Mouse (Mus musculus): ENCODE results near the gene Aebp1. TPM values are rescaled to one million over a fixed set of nuclear protein-coding genes. Genes with fewer than 3 reads are reported as not detected.
A peak's percentile ranks its signal among the peaks of the same experiment; 100 is the strongest.

Aebp1 gene
- total and polyA plus RNA-seq, 3 experiments, result not detected

DNA sequence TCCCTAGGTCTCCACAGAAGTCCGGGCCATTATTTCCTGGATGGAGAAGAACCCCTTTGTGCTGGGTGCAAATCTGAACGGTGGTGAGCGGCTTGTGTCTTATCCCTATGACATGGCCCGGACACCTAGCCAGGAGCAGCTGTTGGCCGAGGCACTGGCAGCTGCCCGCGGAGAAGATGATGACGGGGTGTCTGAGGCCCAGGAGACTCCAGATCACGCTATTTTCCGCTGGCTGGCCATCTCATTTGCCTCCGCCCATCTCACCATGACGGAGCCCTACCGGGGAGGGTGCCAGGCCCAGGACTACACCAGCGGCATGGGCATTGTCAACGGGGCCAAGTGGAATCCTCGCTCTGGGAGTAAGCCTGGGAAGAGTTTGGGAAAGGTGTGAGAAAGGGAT lies 8.3 kb downstream of the Aebp1 start:
- TF ChIP-seq CTCF (IDR thresholded peaks at IDR 0.05; ENCODE audit: low read depth, low read length) (no peak), GATA1 (IDR thresholded peaks at IDR 0.05; ENCODE audit: borderline replicate concordance, low read length) (no peak), POLR2AphosphoS5 (IDR thresholded peaks at IDR 0.05; ENCODE audit: insufficient replicate concordance, low read depth, low read length) (no peak), GATA2 (IDR thresholded peaks at IDR 0.05; ENCODE audit: borderline replicate concordance, low read depth, low read length) (no peak), TAL1 (conservative IDR thresholded peaks at IDR 0.05; ENCODE audit: low read depth, low read length) (no peak)
- Histone ChIP-seq H3K27me3 (ENCODE audit: insufficient read depth, low read length) (peaks cover 8% of the 10 kb centered on the region; the same call in 1 of the 2 replicates), H3K36me3 (replicated peaks) (peaks cover 71% of the 10 kb centered on the region), H3K4me3 (ENCODE audit: low read depth, low read length) (no peak overlapping the region), H3K9me3 (replicated peaks) (no peaks in the 10 kb centered on the region), H3K4me1 (ENCODE audit: insufficient read depth, low read depth, low read length) (peaks cover 10% of the 10 kb centered on the region)
- ATAC-seq (ENCODE audit: extremely low read depth, insufficient number of reproducible peaks, low FRiP score, poor library complexity, severe bottlenecking), result no peak
- DNase-seq (ENCODE audit: low spot score), result no peak

DNA sequence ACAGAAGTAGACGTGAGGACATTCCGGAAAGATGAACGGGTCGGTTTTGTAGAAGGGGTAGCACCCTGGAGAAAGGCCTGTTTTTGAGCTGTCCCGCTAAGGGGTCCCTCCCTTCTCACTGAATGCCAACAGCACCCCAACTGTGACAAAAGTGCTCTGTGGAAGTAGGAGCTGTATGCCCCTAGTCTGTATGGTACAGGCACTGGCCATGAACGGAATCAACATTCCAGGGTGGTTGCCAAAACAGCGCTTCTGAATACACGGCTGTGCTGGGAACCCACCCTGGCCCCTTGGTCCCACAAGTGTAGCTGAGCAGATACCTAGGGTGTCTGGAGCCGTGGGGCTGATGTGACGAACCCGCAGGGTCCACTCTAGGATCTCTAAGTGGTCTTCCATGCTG lies 11.0 kb downstream of the Aebp1 start:
- Histone ChIP-seq H3K4me1 (ENCODE audit: insufficient read depth, low read depth, low read length) (peaks cover 25% of the 10 kb centered on the region), H3K36me3 (replicated peaks) (peaks cover 88% of the 10 kb centered on the region), H3K27me3 (ENCODE audit: insufficient read depth, low read length) (no peaks in the 10 kb centered on the region), H3K9me3 (replicated peaks) (no peaks in the 10 kb centered on the region), H3K4me3 (ENCODE audit: low read depth, low read length) (no peak overlapping the region)
- no peak for ATAC-seq (ENCODE audit: extremely low read depth, insufficient number of reproducible peaks, low FRiP score, poor library complexity, severe bottlenecking)
- TF ChIP-seq TAL1 (conservative IDR thresholded peaks at IDR 0.05; ENCODE audit: low read depth, low read length), result no peak
- TF ChIP-seq POLR2AphosphoS5 (IDR thresholded peaks at IDR 0.05; ENCODE audit: insufficient replicate concordance, low read depth, low read length), result no peak
- TF ChIP-seq CTCF (IDR thresholded peaks at IDR 0.05; ENCODE audit: low read depth, low read length), result no peak
- no peak for TF ChIP-seq GATA1 (IDR thresholded peaks at IDR 0.05; ENCODE audit: borderline replicate concordance, low read length)
- TF ChIP-seq GATA2 (IDR thresholded peaks at IDR 0.05; ENCODE audit: borderline replicate concordance, low read depth, low read length), result no peak
- DNase-seq (ENCODE audit: low spot score), result no peak

DNA sequence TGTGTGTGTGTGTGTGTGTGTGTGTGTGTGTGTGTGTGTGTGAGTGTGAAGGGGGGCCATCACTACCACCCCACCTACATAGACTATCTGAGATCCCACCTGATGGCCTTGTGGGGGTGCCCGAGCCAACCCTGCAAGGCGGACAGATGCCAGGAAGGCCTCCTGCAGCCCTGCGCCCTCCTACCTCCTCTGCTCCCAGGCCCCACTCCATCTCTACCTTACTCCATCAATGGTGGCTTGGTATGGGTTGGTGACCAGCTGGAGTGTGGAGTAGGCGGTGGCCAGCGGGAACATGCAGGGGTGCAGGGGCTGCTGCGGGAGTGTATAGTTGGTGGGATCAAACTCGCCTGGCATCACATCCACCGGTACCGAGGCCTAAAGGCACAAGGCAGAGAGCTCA lies 11.4 kb downstream of the Aebp1 start:
- ATAC-seq (ENCODE audit: extremely low read depth, insufficient number of reproducible peaks, low FRiP score, poor library complexity, severe bottlenecking) (no peak), DNase-seq (ENCODE audit: low spot score) (no peak)
- Histone ChIP-seq H3K4me1 (ENCODE audit: insufficient read depth, low read depth, low read length) (peaks cover 25% of the 10 kb centered on the region), H3K27me3 (ENCODE audit: insufficient read depth, low read length) (no peaks in the 10 kb centered on the region), H3K9me3 (replicated peaks) (no peaks in the 10 kb centered on the region), H3K4me3 (ENCODE audit: low read depth, low read length) (no peak overlapping the region), H3K36me3 (replicated peaks) (peaks cover 88% of the 10 kb centered on the region)
- TF ChIP-seq GATA1 (IDR thresholded peaks at IDR 0.05; ENCODE audit: borderline replicate concordance, low read length), result no peak
- no peak for TF ChIP-seq GATA2 (IDR thresholded peaks at IDR 0.05; ENCODE audit: borderline replicate concordance, low read depth, low read length)
- no peak for TF ChIP-seq POLR2AphosphoS5 (IDR thresholded peaks at IDR 0.05; ENCODE audit: insufficient replicate concordance, low read depth, low read length)
- TF ChIP-seq TAL1 (conservative IDR thresholded peaks at IDR 0.05; ENCODE audit: low read depth, low read length), result no peak
- no peak for TF ChIP-seq CTCF (IDR thresholded peaks at IDR 0.05; ENCODE audit: low read depth, low read length)

DNA sequence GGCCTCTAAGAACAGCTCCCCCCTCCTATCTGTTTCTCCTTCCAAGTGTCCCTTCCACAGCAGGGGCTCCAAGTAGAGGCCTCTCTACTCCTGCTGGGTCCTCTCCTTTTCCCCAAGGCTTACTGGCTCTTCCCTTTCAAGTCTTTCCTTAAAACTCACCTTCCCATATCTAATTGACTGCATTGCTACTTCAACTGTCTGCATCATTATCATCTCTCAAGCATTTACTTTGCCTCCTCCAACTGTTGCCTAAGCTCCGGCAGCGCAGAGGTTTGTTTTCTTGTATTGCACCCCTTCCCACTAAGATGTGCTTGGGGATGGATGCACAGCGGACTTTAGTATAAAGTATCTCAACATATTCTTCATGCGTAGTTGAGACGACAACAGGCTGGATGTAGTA lies 15.7 kb downstream of the Aebp1 start:
- TF ChIP-seq GATA1 (IDR thresholded peaks at IDR 0.05; ENCODE audit: borderline replicate concordance, low read length), result no peak
- no peak for TF ChIP-seq GATA2 (IDR thresholded peaks at IDR 0.05; ENCODE audit: borderline replicate concordance, low read depth, low read length)
- TF ChIP-seq POLR2AphosphoS5 (IDR thresholded peaks at IDR 0.05; ENCODE audit: insufficient replicate concordance, low read depth, low read length), result no peak
- TF ChIP-seq TAL1 (conservative IDR thresholded peaks at IDR 0.05; ENCODE audit: low read depth, low read length), result no peak
- H3K36me3 ChIP-seq (replicated peaks), result peaks cover 46% of the 10 kb centered on the region
- H3K9me3 ChIP-seq (replicated peaks), result no peaks in the 10 kb centered on the region
- DNase-seq (ENCODE audit: low spot score) (peak; percentile 58), ATAC-seq (ENCODE audit: extremely low read depth, insufficient number of reproducible peaks, low FRiP score, poor library complexity, severe bottlenecking) (no peak)
- H3K4me3 ChIP-seq (ENCODE audit: low read depth, low read length), result peak overlapping the region; percentile 90
- H3K27me3 ChIP-seq (ENCODE audit: insufficient read depth, low read length), result no peaks in the 10 kb centered on the region
- peaks cover 38% of the 10 kb centered on the region for H3K4me1 ChIP-seq (ENCODE audit: insufficient read depth, low read depth, low read length)

DNA sequence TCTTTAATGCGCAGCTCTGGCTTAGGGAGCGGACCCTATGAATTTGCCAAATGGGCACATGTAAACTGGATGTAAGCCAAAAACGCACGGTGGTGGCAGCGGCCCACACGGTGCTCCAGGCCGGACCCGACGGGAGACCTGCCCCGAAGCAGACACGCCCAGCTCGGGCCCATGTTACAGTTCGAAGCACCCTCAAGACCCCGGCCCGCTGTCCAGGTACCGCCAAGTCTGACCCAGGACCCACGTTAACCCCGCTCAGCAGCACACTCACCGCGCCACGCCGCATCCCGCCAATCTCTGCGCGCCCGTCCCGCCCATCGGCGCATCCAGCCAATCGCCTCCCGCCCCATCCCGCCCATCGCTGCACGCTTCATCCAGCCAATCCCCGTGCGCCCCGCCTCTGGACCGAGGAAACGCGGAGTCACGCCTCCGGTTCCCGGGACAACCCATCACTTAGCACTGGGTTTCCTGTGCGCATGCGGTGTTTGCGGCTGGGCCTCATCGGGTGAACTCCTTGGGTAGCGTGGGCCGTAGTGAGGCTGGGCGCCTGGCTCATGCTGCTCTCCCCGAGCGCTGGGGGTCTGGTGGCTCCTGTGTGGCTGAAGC lies 16.3 kb downstream of the Aebp1 start, which contains the start of gene Pold2:
Pold2 (minus strand) TSS at position 372 of the 606 bp plus-strand sequence.
- TF ChIP-seq TAL1 (conservative IDR thresholded peaks at IDR 0.05; ENCODE audit: low read depth, low read length) (no peak), POLR2AphosphoS5 (IDR thresholded peaks at IDR 0.05; ENCODE audit: insufficient replicate concordance, low read depth, low read length) (no peak), GATA2 (IDR thresholded peaks at IDR 0.05; ENCODE audit: borderline replicate concordance, low read depth, low read length) (no peak), CTCF (IDR thresholded peaks at IDR 0.05; ENCODE audit: low read depth, low read length) (no peak), GATA1 (IDR thresholded peaks at IDR 0.05; ENCODE audit: borderline replicate concordance, low read length) (no peak)
- Histone ChIP-seq H3K4me1 (ENCODE audit: insufficient read depth, low read depth, low read length) (peaks cover 41% of the 10 kb centered on the region), H3K4me3 (ENCODE audit: low read depth, low read length) (peak within 1 kb of the TSS; percentile 90), H3K9me3 (replicated peaks) (no peaks in the 10 kb centered on the region), H3K27me3 (ENCODE audit: insufficient read depth, low read length) (no peaks in the 10 kb centered on the region), H3K36me3 (replicated peaks) (peaks cover 40% of the 10 kb centered on the region)
- ATAC-seq (ENCODE audit: extremely low read depth, insufficient number of reproducible peaks, low FRiP score, poor library complexity, severe bottlenecking) (peak; percentile 96), DNase-seq (ENCODE audit: low spot score) (peak; percentile 99)

DNA sequence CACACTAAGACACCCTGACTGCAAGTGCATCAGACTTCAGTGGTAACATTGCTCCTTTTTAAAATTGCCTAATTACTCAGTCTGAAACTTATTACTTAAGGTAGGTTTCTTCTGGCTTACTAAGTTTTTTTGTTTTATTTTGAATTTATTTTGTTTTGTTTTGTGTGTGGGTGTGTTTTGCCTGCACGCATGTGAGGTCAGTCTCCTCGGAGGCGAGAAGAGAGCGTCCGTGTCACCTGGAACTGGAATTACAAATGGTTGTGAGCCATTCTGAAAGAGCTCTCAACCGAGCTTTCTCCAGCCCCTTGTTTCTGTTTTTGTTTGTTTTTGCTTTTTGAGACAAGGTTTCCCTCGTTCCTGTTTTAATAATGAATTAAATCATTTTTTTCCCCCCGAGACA lies 16.9 kb downstream of the Aebp1 start:
- Histone ChIP-seq H3K4me1 (ENCODE audit: insufficient read depth, low read depth, low read length) (peaks cover 41% of the 10 kb centered on the region), H3K4me3 (ENCODE audit: low read depth, low read length) (peak overlapping the region; percentile 90), H3K27me3 (ENCODE audit: insufficient read depth, low read length) (no peaks in the 10 kb centered on the region), H3K36me3 (replicated peaks) (peaks cover 33% of the 10 kb centered on the region), H3K9me3 (replicated peaks) (no peaks in the 10 kb centered on the region)
- no peak for TF ChIP-seq POLR2AphosphoS5 (IDR thresholded peaks at IDR 0.05; ENCODE audit: insufficient replicate concordance, low read depth, low read length)
- TF ChIP-seq TAL1 (conservative IDR thresholded peaks at IDR 0.05; ENCODE audit: low read depth, low read length), result no peak
- TF ChIP-seq GATA1 (IDR thresholded peaks at IDR 0.05; ENCODE audit: borderline replicate concordance, low read length), result no peak
- TF ChIP-seq GATA2 (IDR thresholded peaks at IDR 0.05; ENCODE audit: borderline replicate concordance, low read depth, low read length), result no peak
- TF ChIP-seq CTCF (IDR thresholded peaks at IDR 0.05; ENCODE audit: low read depth, low read length), result no peak
- ATAC-seq (ENCODE audit: extremely low read depth, insufficient number of reproducible peaks, low FRiP score, poor library complexity, severe bottlenecking) (no peak), DNase-seq (ENCODE audit: low spot score) (no peak)

Measured in G1E (cell line).